Mouse (Mus musculus) heart, adult 11 months (tissue): Measurements from ENCODE around the gene Flot2.
"Not testable (repeated sequence)": the region's sequence is repeated elsewhere in the genome, so short reads cannot be mapped to it uniquely, and the experiment has no call there.

Experiments used
- DNase-seq: peaks from one replicate; pipeline ENCODE4 v3.0.0; 2022

Gene Flot2

DNA sequence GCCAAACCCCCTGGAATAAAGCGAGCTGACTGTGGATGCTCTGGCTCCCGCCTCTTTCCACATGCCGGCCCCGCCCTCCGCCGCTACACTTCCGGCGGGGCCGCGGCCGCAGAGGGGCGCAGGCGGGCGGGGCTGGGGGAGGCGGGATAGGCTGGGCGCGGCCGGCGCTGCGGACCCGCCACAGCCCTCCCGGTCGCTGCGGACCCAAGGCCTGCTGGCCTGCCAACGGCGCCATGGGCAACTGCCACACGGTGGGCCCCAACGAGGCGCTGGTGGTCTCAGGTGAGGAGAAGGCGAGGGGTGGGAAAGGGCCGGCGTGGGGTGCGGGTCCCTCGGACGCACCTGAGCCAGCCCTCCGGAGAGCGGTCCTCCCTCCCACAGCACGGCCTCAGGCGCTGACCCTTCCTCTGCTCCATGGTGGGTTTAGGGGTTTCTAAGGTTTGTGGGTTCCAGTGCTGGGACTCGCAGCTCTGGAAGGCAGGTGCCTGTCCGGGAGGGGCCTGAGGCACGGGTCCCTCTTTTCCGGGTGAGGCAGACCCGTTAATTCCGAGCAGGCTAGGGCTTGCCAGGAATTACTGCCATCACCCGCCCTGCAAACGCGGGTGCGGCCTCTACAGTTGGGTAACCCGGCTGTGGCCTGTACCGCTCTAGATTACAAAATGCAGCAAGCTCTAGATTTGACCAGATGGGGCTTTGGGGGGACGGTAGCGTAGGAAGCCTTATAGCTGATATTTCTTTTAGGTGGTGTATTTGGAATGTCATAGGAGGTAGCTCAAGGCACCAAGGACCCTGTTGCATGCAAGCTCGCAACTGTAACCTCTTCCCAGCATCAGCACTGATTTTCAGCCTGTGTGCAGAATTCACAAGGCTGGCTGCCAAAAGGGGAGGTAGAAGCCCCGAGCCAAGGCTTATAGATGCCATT lies at the start of gene Flot2:
Flot2 (plus strand) TSS at position 101 of the 922 bp plus-strand sequence.
- DNase-seq: peak; percentile 97

DNA sequence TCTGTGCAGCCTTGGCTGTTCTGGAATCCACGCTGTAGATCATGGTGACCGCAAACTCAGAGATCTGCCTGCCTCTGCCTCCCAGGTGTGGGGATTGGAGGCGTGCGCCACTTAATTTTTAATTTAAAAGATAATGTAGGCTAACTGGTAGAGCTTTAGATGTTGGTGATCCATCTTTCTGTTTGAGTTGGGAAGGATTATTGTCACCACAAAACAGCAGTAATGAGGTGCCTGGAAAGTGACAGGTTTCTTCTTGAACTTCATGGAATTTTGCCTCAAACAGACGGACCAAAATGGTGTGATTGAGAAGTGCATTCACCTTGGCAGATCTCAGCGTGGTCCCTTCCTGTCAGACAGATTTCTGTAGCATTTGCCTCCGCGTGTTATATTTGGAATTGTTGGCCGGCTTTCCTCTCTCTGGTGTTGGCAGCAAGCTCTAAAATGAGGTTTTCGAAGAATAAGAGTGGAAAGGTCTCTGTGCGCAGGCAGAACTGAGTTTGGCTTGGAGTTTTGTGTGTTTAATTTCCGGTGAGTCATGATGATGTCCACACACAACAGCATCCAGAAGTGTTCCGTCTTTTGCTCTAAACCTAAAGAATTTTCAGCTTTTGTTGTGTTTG lies 48.5 kb upstream of the Flot2 start:
- DNase-seq: no peak

DNA sequence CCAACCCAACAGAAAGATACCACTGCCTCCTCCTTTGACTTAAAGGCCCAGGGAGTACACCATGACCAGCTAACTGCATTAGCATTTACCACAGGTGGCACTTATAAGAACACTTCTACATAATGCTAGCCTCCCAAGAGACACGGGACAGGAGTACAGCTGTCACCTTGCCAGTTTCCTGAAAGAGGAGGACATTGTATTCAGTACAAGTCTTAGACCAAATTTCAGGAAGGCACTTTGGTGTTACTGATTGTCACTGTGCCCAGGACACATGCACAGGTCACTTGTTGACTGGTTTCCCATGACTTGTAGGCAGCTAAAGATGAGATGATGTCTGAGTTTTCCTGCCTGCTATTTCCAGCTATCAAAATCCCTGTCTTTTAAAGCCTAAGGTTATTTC lies 42.2 kb upstream of the Flot2 start:
- peak; percentile 94 for DNase-seq

DNA sequence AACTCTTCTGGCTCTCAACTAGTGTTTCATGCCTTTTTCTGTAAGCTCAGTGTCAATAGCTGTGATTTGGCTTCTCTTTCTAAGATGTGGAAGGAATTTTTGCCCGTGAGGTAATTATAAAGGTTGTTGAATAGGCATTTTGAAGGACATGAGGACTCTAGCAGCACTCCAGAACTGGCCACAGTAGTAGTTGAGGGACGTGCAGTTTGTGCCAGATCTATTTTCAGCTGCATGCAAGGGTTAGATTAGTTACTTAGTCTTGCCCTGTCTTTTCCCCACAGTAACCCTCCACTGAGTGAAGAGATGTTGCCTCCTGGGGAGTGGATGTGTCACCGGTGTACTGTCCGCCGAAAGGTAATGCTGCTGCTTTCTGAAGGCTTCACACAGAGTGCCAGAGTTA lies 31.3 kb upstream of the Flot2 start:
- DNase-seq: peak; percentile 87

DNA sequence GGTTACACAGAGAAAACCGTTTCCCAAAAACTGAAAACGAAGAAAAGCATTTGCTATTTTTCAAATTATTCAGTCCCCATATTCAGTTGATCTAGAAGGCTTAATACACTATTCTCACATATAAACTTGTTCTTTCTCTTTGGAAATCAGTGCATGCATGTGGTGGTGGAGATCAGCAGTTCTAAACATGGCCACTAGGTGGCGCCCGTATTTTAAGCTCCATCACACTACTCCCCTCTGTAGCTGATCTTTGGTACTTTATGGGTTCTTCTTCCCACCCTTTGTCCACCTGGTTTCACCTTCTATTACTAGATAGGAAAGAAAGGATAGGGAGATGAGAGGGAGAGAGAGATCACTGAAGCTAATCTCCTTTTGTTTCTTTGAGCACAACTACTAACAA lies 18.1 kb upstream of the Flot2 start:
- no peak for DNase-seq

DNA sequence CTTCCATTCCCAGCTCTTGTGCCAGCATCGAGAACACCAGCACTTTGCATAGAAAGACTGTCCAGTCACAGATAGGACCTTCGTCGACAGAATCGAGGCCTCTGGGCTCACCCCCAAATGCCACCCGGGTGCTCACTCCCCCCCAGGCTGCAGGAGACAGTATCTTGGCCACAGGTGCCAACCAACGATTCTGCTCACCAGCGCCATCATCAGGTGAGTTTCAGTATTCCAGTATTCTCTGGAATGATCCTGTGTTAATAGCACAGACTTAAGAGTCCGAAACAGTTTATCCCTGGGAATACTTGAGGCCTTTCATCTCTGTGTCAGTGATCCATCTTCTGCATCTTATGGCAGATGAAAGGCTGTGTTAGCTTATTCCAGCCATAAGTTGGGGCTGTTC lies 14.1 kb upstream of the Flot2 start:
- no peak for DNase-seq

DNA sequence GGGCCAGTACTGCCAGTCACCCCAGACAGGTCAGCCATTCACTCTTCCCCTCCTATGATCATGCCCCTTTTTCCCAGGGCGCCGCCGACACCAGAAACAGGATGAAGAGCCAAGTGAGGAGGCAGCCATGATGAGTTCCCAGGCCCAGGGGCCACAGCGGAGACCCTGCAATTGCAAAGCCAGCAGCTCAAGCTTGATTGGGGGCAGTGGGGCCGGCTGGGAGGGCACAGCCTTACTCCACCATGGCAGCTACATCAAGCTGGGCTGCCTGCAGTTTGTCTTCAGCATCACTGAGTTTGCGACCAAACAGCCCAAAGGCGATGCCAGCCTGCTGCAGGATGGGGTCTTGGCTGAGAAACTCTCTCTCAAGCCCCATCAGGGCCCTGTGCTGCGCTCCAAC lies 8.5 kb upstream of the Flot2 start:
- DNase-seq: peak; percentile 90

DNA sequence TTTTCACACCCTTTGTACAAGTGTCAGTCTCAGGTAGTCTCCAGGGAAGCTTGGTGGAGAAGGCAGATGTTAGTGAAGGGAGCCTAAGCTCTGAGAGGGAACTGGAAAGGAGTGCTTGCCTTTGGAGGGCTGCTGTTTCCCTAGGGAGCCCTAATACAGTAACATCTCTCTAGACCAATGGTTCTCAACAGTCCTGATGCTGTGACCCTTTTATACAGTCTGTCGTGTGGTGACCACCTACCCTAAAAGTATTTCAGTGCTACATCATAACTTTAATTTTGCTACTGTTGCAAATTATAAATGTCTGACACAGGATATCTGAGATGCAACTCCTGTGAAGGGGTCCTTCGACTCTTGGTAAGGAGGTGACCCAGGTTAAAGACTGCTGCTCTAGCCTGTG lies 7.1 kb upstream of the Flot2 start:
- DNase-seq: no peak

DNA sequence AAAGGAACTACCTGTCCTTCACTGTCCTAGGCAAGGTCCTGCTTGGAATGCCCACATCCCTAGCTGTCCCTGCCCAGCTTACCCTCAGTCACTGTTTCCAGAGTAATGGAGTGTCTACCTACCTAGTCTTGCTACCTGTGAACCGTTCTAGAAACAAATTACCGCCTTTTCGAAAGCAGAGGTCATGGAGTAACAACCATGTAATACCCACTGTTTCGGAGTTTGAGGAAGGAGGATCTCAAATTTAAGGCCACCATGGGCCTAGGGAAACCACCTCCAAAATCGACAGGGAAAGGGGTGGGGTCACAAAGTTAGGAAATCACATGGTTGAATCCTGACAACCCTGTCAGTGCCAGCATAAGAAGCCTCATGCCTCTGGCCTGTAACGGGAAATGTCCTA lies 6.3 kb upstream of the Flot2 start:
- DNase-seq: peak; percentile 82

DNA sequence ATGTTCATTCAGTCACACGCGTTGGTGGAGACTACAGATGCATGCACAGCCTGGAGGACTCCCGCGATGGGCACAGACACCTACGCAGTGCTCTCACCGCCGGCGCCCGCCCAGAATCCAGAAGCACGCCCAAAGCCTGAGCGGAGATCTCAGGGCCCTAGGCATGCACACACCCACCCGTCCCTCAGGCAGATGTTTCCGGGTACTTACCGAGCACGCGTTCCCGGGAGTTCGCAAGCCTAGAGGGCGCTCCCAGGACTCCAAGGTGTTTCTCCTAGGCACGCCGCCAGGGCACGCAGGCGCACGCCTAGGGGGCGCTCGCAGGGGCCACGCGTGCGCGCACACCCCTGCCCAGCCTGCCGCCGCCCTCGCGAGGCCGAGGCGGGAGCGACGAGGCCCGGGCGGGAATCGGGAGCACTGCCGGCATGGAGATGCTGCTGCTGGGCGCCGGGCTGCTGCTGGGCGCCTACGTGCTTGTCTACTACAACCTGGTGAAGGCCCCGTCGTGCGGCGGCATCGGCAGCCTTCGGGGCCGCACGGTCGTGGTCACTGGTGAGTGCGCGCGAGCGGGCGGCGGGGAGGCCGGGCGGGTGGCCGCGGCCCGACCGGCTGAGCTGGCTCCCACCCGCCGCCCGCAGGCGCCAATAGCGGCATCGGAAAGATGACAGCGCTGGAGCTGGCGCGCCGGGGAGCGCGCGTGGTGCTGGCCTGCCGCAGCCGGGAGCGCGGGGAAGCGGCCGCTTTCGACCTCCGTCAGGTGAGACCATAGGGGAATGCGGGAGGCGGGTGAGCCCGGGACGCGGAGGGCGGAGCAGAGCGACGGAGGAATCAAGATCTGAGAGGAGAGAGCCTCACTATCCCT lies 5.6 kb upstream of the Flot2 start, which contains the start of gene Dhrs13:
Dhrs13 (plus strand) TSS at position 334 of the 862 bp plus-strand sequence.
- DNase-seq: peak; percentile 99

DNA sequence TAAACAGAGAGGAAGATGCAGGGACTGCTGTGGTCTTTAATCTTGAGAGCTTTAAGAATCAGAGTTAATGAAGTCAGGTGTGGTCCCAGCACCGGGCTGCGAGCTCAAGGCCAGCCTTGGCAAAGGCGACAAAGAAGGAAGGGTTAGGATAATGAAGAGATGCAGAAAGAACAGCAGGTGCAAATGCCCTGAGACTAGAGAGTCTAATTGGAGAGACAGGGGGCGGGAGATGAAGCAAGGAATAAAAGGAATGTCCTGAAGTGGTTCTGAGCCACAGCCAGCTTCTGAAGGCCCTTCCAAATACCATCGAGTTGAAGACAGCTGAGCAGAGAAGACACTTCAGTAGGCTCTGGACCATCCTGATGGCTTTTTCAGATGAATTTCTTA lies 4.9 kb upstream of the Flot2 start:
- no peak for DNase-seq

DNA sequence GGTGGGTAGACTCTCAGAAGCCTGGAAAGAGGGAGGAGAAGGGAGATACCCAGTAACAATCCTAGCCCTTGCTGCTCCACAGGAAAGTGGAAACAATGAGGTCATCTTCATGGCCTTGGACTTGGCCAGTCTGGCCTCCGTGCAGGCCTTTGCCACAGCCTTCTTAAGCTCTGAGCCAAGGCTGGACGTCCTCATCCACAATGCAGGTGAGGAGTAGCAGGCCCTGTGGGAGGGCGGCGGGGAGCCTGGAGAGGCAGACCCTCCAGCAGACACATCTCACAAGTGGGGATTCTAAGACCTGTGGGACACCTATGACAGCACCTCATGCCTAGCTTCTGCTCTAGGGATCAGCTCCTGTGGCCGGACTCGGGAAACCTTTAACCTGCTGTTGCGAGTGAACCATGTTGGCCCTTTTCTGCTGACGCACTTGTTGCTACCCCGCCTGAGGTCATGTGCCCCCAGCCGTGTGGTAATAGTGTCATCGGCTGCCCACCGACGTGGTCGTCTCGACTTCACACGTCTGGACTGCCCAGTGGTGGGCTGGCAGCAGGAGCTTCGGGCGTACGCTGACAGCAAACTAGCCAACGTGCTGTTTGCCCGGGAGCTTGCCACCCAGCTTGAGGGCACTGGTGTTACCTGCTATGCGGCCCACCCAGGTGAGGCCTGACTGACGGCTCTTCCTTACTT lies 3.7 kb upstream of the Flot2 start:
- DNase-seq: peak; percentile 92

DNA sequence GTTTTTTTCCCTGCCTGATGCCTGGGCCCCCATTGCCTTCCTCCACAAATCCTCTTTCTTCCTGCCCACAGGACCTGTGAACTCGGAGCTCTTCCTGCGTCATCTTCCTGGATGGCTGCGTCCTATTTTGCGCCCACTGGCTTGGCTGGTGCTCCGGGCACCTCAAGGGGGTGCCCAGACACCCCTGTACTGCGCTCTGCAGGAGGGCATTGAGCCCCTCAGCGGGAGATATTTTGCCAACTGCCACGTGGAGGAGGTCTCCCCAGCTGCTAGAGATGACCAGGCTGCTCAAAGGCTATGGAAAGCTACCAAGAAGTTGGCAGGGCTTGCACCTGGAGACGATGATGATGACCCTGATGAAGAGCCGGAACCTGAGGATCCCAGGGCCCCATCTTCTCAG lies 940 bp upstream of the Flot2 start:
- peak; percentile 93 for DNase-seq

DNA sequence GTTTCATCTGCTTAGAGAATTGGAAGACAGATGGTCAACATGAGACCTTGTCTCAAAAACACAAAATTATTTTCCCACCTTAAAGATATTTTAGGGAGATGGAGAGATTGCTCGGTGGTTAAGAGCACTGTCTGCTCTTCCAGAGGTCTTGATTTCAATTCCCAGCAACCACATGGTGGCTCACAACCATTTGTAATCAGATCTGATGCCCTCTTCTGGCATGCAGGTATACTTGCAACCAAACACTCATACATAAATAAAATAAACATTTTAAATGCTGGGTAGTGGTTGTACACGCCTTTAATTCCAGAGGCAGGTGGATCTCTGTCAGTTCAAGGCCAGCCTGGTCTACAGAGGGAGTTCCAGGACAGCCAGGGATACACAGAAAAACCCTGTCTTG lies 3.1 kb downstream of the Flot2 start:
- no peak for DNase-seq

DNA sequence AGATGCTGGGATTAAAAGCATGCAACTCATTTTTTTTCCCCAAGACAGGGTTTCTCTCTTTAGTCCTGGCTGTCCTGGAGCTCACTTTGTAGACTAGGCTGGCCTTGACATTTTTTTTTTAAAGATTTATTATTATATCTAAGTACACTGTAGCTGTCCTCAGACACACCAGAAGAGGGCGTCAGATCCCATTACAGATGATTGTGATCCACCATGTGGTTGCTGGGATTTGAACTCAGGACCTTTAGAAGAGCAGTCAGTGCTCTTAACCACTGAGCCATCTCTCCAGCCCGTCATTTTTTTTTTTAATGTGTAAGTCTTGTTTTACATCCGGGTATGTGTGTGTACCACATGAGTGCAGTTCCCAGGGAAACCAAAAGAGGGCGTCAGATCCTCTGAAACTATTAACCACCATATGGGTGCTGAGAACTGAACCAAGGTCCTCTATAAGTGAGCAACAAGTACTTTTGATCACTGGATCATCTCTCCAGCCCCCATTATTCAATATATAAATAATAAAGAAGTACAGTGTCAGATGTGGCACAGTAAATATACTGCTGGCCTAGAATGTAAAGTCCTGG lies 4.6 kb downstream of the Flot2 start:
- peak; percentile 90 for DNase-seq

DNA sequence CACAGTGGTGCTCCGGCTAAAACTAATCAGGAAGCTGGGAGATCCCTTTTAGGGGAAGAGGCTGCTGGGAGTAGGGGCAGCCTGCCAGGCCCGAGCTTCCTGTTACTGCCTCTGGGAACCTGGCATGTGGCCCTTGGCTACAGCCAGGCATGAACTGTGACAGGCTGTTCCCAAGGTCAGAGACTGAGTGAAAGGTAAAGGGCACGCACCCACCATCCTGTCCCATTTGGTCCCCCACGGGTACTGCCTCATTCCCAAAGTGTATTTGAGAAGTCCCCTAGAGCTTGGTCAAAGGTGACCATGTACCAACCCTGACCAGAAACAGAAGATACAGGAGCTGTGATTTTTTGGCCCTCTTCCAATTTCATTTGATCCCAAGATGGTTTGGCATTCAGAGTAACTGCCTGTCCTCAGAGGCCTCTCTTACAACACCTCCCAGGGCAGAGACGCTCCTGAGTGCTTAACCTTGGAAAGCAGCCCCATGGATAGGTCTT lies 7.1 kb downstream of the Flot2 start:
- DNase-seq: peak; percentile 99

DNA sequence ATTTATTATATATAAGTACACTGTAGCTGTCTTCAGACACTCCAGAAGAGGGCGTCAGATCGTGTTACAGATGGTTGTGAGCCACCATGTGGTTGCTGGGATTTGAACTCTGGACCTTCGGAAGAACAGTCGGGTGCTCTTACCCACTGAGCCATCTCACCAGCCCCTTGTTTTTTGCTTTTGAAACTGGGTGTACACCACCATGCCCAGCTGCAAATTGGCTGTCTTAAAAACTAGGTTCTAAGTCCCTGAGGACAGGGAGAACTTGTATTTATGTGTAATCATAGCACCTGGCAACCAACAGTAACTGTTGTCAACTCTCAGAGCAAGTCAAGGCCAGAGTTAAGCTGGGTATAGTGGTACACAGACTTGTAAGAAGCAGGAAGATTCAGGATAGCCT lies 10.9 kb downstream of the Flot2 start:
- not testable (repeated sequence) for DNase-seq

DNA sequence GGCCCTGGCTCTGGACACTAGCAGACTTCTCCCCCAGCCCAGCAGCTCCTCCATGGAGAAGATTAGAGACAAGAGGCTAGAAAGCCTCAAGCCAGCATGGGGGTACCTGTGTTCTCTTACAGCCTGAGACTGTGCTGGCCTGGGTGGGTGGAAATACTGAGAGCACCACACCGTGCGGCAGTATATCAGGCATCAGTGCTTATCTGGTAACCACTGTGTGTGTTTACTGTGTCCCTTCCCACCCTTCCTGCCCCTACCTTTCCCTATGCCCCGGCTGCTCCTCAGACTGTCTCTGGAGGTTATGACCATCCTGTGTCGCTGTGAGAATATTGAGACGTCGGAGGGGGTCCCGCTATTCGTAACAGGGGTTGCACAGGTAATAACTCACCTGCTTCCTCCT lies 15.3 kb downstream of the Flot2 start:
- no peak for DNase-seq

DNA sequence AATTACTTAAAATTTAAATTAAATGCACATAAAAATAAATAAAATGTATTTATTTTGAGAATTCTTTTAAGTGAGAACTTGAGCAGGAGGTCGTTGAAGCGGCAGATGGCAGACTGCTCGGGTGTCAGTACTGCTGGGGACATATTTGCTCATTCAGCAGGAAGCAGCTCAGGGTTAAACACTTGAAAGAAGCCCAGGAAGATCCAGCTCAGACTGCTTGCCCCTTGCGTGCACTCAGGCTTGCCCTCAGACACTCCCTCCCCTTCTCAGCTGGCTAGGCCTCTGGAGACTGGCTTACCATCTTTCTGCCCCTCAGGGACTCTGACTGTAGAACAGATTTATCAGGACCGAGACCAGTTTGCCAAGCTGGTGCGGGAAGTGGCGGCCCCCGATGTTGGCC lies 19.2 kb downstream of the Flot2 start:
- peak; percentile 51 for DNase-seq

DNA sequence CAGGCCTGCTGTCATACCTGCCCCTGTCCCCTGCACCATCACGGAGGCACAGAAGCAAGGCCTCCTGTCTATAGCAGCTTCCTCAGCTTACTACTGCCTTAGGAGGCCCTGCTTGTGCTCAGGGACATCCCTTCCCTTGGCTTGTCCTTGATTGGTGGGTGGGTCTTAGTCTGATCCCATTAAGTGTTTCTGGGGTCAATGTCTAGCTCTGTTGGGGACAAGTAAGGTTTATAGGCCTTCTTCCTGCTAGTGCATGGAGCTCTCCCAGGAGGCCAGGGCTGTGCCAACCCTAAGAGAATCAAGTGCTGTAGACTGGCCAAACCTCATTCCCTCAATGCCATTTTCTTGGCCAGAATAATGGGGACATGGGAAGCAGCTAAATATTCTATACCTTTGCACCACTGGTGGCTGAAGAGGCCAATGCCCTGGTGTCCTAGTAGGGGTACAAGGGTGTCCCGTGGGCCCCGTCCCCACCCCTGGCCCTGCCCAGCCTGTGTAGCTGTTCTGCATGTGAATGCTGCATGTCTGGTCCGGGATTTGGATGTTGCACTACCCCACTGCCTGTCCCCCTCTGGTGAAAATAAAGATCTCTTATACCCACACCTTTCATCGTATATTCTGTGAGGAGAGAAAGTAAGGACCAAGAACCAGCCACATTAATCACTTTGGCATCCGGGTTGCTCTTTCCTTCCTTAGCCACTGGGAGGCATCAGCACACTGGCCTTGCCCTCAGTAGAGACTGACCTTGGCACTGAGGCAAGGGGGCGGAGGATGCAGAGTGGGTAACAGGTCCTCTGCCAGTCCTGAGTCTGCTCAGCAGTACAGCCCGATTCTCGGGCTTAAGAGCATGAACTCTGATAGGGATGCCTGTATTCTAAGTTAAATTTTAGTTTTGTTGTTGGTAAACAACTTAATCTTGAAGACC lies 22.4 kb downstream of the Flot2 start:
- DNase-seq: peak; percentile 97

DNA sequence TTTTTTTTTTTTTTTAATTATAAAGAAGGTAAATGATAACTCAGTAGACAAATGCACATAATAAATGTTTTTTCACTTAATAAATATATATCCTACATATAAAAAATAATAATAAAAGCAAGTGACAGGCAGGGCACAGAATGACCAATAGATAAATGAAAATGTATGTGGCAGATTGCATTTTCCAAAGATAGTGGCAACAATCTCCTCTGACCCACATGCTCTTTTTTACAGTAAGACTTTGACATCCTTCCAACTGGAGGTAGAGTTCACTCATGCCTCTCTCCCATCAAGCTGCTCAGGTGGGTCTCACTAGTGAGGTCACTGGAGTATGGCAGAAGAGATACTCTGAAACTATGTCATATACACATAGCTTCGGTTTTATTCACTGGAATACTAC lies 24.8 kb downstream of the Flot2 start:
- no peak for DNase-seq
